Mouse (Mus musculus) G1E (cell line): ENCODE measurements around the gene Grik5.

Experiments
- CTCF ChIP-seq: IDR thresholded peaks from 2 replicates; pipeline ENCODE4 v1.5.1; 2012; ENCODE audit warnings: low read depth, low read length, inconsistent platforms, mixed read lengths
- GATA1 ChIP-seq: IDR thresholded peaks from 2 replicates; pipeline ENCODE4 v1.6.1; 2012; ENCODE audit warnings: borderline replicate concordance, low read length, inconsistent platforms, mixed read lengths
- POLR2AphosphoS5 ChIP-seq: IDR thresholded peaks from 2 replicates; pipeline ENCODE4 v1.6.1; 2012; ENCODE audit warnings: low read depth, low read length, inconsistent platforms; ENCODE audit not compliant: insufficient replicate concordance
- TAL1 ChIP-seq: conservative IDR thresholded peaks from 2 replicates; pipeline ENCODE4 v1.6.1; 2012; ENCODE audit warnings: low read depth, low read length, inconsistent platforms, mixed read lengths

GRCm38 (mm10) chr7:25088968-25089367 lies 16.8 kb upstream of the Grik5 start:
- TF ChIP-seq CTCF (no peak), TAL1 (no peak), POLR2AphosphoS5 (no peak), GATA1 (no peak)
